Mouse (Mus musculus) thymus, adult 2 months (tissue): Measurements from ENCODE around the gene Auts2.

Experiments
- CTCF ChIP-seq: fragments of 200-500 bp; IDR thresholded peaks from 2 replicates; pipeline ENCODE4 v1.5.1; 2012; ENCODE audit warnings: mild to moderate bottlenecking, control low read depth, low read length, moderate library complexity, borderline replicate concordance; ENCODE audit not compliant: control insufficient read depth, poor library complexity, insufficient read depth; ENCODE audit errors: extremely low read depth
- POLR2A ChIP-seq: fragments of 200-500 bp; IDR thresholded peaks from 2 replicates; pipeline ENCODE4 v1.6.1; 2012; ENCODE audit warnings: mild to moderate bottlenecking, low read length, control low read depth, moderate library complexity; ENCODE audit not compliant: control insufficient read depth, poor library complexity, insufficient read depth; ENCODE audit errors: extremely low read depth

- TF ChIP-seq CTCF (no peak), POLR2A (no peak)
Measured at GRCm38 (mm10) chr5:131557591-131558385, 985.4 kb downstream of the Auts2 start.
